Mouse (Mus musculus) liver, adult 2 months (tissue): ENCODE measurements around the gene Iqcf4. TPM values are rescaled to one million over a fixed set of nuclear protein-coding genes. Genes with fewer than 3 reads are reported as not detected.

Source experiments
- DNase-seq: peaks from one replicate; pipeline ENCODE4 v3.0.0-alpha.2; 2011; ENCODE audit warnings: low read depth, low spot score; ENCODE audit errors: extremely low read depth
- H3K27ac ChIP-seq: fragments of 200-500 bp; replicated peaks from 2 replicates; pipeline ENCODE4 v1.5.1; 2012; ENCODE audit warnings: low read depth, mild to moderate bottlenecking, control low read depth, inconsistent platforms, low read length; ENCODE audit not compliant: insufficient read depth
- H3K27me3 ChIP-seq: fragments of 200-500 bp; 2 replicates; pipeline ENCODE4 v1.6.1; 2012; ENCODE audit warnings: mild to moderate bottlenecking, moderate library complexity, low read length, inconsistent platforms; ENCODE audit not compliant: control insufficient read depth, insufficient read depth
- H3K36me3 ChIP-seq: fragments of 200-500 bp; 2 replicates; pipeline ENCODE4 v1.6.1; 2012; ENCODE audit warnings: low read length, inconsistent platforms; ENCODE audit not compliant: control insufficient read depth, insufficient read depth
- H3K4me1 ChIP-seq: fragments of 200-500 bp; 2 replicates; pipeline ENCODE4 v1.6.1; 2011; ENCODE audit warnings: low read length; ENCODE audit not compliant: control insufficient read depth, insufficient read depth
- H3K4me3 ChIP-seq: fragments of 200-500 bp; 2 replicates; pipeline ENCODE4 v1.5.1; 2011; ENCODE audit warnings: low read depth, mild to moderate bottlenecking, control low read depth, low read length, moderate library complexity; ENCODE audit not compliant: insufficient read depth
- H3K79me2 ChIP-seq: fragments of 200-500 bp; 2 replicates; pipeline ENCODE4 v1.6.1; 2012; ENCODE audit warnings: inconsistent platforms, mild to moderate bottlenecking, low read length, moderate library complexity; ENCODE audit not compliant: control insufficient read depth, insufficient read depth
- H3K9ac ChIP-seq: fragments of 200-500 bp; 2 replicates; pipeline ENCODE4 v1.6.1; 2012; ENCODE audit warnings: low read depth, mild to moderate bottlenecking, control low read depth, inconsistent platforms, low read length
- CTCF ChIP-seq: fragments of 200-500 bp; IDR thresholded peaks from 2 replicates; pipeline ENCODE4 v1.5.1; 2011; ENCODE audit warnings: low read depth, low read length, control low read depth
- POLR2A ChIP-seq: fragments of 200-500 bp; IDR thresholded peaks from 2 replicates; pipeline ENCODE4 v1.6.1; 2011; ENCODE audit warnings: low read length, control low read depth; ENCODE audit not compliant: insufficient read depth; ENCODE audit errors: extremely low read depth
- WGBS: fragments of 180-500 bp; shearing (Covaris S2); methylation state at CpG from one replicate; pipeline ENCODE4 v1.1.7; 2018; 5-methylcytosine and 5-hydroxymethylcytosine counted together
- polyA plus RNA-seq: library from polyadenylated mRNA; depleted of rRNA; stranded (reverse); fragments of >200 nt; gene quantifications from 2 replicates; pipeline ENCODE4 v1.2.3, GENCODE M21; 2012; rRNA removed
- total RNA-seq: library from RNA; depleted of rRNA; stranded (reverse); fragments of >200 nt; gene quantifications from 2 replicates; pipeline ENCODE4 v1.2.3, GENCODE M21; 2014; rRNA removed

The Iqcf4 gene
- total RNA-seq (not detected in 2 replicates), polyA plus RNA-seq (not detected in 2 replicates)

DNA sequence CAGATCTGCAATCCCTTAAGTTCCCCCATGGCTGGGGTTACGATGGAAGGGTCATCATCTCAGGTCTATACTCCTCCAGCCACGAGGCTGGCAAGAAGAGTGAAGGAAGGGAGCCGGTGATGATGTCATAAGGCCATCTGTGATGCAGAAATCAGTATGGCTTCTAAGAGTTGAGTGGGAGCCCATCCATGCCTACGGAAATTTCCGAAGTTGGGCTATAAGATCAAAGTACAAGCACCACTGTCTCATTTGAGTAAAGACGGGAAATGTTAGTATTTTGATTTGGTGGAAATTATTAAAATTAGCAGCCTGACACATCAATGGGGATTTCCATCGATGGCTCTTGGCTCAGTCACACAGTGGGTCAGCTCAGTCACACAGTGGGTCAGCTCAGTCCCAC is at the start of gene Iqcf4:
Gene Iqcf4 (minus strand): TSS at position 101 of the 400 bp plus-strand sequence.
- TF ChIP-seq CTCF (no peak), POLR2A (no peak)
- Histone ChIP-seq H3K79me2 (no peaks in the 10 kb centered on the region), H3K4me3 (no peak within 1 kb of the TSS), H3K36me3 (no peaks in the 10 kb centered on the region), H3K9ac (no peak within 1 kb of the TSS), H3K27ac (no peak within 1 kb of the TSS), H3K27me3 (no peaks in the 10 kb centered on the region), H3K4me1 (no peaks in the 10 kb centered on the region)
- 89% methylated on average over 7 of the region's 7 CpGs for WGBS
- DNase-seq: no peak

GRCm38 (mm10) chr9:106617496-106617895 is 46.7 kb upstream of the Iqcf4 start:
- DNase-seq: no peak
- H3K9ac ChIP-seq: no peak overlapping the region
- H3K4me1 ChIP-seq: no peaks in the 10 kb centered on the region
- H3K27ac ChIP-seq: no peak overlapping the region
- H3K27me3 ChIP-seq: peaks cover 2% of the 10 kb centered on the region; the same call in 1 of the 2 replicates
- H3K4me3 ChIP-seq: no peak overlapping the region
- WGBS: 84% methylated on average over 3 of the region's 3 CpGs
- TF ChIP-seq POLR2A (no peak), CTCF (no peak)
- H3K79me2 ChIP-seq: no peaks in the 10 kb centered on the region
- H3K36me3 ChIP-seq: no peaks in the 10 kb centered on the region

DNA sequence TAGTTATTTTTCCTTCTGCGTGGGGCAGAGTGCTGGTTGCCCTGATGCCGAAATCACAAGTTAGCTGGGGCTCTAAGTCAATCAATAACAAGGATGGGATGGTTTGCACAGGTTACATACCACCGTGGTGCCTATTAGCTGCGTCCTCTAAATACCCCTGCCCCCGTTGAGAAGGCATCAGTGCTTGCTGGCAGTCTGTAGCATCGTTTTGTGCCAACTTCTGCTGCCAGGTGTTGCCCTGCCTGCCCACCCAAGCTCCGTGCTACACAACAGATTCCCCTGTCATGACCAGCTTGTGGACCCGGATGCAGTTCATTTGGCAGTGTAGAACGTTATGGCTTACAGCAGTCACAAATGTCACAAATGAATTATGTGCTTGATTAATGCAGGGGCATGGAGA is 45.5 kb upstream of the Iqcf4 start:
- no peaks in the 10 kb centered on the region for H3K4me1 ChIP-seq
- H3K27me3 ChIP-seq: peaks cover 2% of the 10 kb centered on the region; the same call in 1 of the 2 replicates
- no peaks in the 10 kb centered on the region for H3K79me2 ChIP-seq
- H3K36me3 ChIP-seq: no peaks in the 10 kb centered on the region
- WGBS: 64% methylated on average over 9 of the region's 9 CpGs
- TF ChIP-seq POLR2A (no peak), CTCF (no peak)
- no peak overlapping the region for H3K4me3 ChIP-seq
- no peak overlapping the region for H3K9ac ChIP-seq
- DNase-seq: no peak
- H3K27ac ChIP-seq: no peak overlapping the region

- H3K36me3 ChIP-seq: no peaks in the 10 kb centered on the region
- WGBS: 44% methylated on average over 3 of the region's 3 CpGs
- TF ChIP-seq POLR2A: no peak
- TF ChIP-seq CTCF: no peak
- no peaks in the 10 kb centered on the region for H3K79me2 ChIP-seq
- H3K4me3 ChIP-seq: no peak overlapping the region
- H3K27ac ChIP-seq: no peak overlapping the region
- no peaks in the 10 kb centered on the region for H3K4me1 ChIP-seq
- H3K27me3 ChIP-seq: peaks cover 2% of the 10 kb centered on the region; the same call in 1 of the 2 replicates
- H3K9ac ChIP-seq: no peak overlapping the region
- DNase-seq: no peak
Observed at GRCm38 (mm10) chr9:106614616-106615015, 43.8 kb upstream of the Iqcf4 start.

- Histone ChIP-seq H3K27me3 (peaks cover 2% of the 10 kb centered on the region; the same call in 1 of the 2 replicates), H3K79me2 (no peaks in the 10 kb centered on the region), H3K4me3 (no peak overlapping the region), H3K27ac (no peak overlapping the region), H3K4me1 (no peaks in the 10 kb centered on the region), H3K36me3 (no peaks in the 10 kb centered on the region), H3K9ac (no peak overlapping the region)
- DNase-seq: no peak
- 68% methylated on average over 2 of the region's 2 CpGs for WGBS
- TF ChIP-seq CTCF: no peak
- TF ChIP-seq POLR2A: no peak
Observed at GRCm38 (mm10) chr9:106613951-106614350, 43.2 kb upstream of the Iqcf4 start.

DNA sequence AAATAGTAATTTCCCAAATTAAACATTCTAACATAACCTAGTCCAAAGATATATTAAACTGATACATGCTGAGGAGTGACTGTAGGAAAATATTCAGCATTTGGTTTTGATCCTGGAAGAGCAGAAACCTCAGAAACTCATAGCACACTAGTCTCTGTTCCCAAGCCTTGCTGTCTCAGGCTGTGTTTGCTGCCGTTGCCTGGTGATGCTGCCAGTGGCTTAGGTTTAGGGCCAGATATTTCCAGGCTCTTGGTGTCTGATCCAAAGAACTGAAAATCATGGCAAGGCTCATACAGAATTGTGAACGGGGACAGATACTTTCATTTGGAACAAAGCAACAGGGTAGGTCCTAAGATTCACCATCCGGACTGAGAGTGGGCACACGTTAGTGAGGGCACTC is 39.9 kb upstream of the Iqcf4 start:
- peaks cover 2% of the 10 kb centered on the region; the same call in 1 of the 2 replicates for H3K27me3 ChIP-seq
- H3K4me1 ChIP-seq: no peaks in the 10 kb centered on the region
- H3K79me2 ChIP-seq: no peaks in the 10 kb centered on the region
- no peak overlapping the region for H3K27ac ChIP-seq
- 85% methylated on average over 4 of the region's 4 CpGs for WGBS
- no peak for TF ChIP-seq POLR2A
- no peak for TF ChIP-seq CTCF
- H3K36me3 ChIP-seq: no peaks in the 10 kb centered on the region
- H3K9ac ChIP-seq: no peak overlapping the region
- no peak overlapping the region for H3K4me3 ChIP-seq
- DNase-seq: no peak
